Mouse (Mus musculus): ENCODE results near the gene Stoml3. TPM values are rescaled to one million over a fixed set of nuclear protein-coding genes. Genes with fewer than 3 reads are reported as not detected.

Stoml3 gene
- polyA plus RNA-seq (2021), result 0.06 TPM

GRCm38 (mm10) chr3:53488353-53488752 lies at the start of gene Stoml3:
TSS of gene Stoml3 (plus strand) at chr3:53488653.
- H3K27me3 ChIP-seq, result peaks cover 19% of the 10 kb centered on the region
- ChIA-PET CTCF (no interaction called here), POLR2A (no interaction called here)
- TF ChIP-seq CTCF (IDR thresholded peaks at IDR 0.05), result no peak
- DNase-seq (ENCODE audit: low read depth, low spot score) (no peak), ATAC-seq (no peak)
- in situ Hi-C loops (cut with MboI; ENCODE audit: low pct_unique_long_range_greater_than_20kb), result no loop called here

GRCm38 (mm10) chr3:53445540-53445939 lies 42.9 kb upstream of the Stoml3 start:
- ATAC-seq (no peak), DNase-seq (ENCODE audit: low read depth, low spot score) (no peak)
- H3K27me3 ChIP-seq, result no peaks in the 10 kb centered on the region
- TF ChIP-seq CTCF (IDR thresholded peaks at IDR 0.05), result no peak
- CTCF ChIA-PET, result no interaction called here
- in situ Hi-C loops (cut with MboI; ENCODE audit: low pct_unique_long_range_greater_than_20kb), result loop anchor here (5.0 kb wide), 3 partner anchors 118 to 1188 kb away; no protein-coding TSS in a partner anchor
- POLR2A ChIA-PET, result no interaction called here

DNA sequence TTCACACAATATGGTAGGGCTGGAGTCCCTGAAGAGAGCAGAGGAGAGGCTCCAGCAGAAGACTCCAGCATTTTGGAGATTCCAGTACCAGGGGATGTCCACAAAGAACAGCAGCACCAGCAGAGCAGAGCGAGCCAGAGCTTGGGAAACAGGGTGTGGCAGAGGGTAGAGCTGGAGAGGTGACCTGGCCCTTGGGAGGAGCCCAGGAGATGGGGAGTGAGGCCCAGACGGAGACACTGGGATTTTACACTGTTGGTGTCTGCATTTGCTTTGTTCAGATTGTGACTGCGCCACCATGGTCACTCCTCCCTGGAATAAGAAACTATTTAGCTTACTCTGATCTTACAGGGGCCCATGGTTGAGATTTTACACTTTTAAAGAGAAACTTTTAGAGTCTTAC lies 41.7 kb upstream of the Stoml3 start:
- in situ Hi-C loops (cut with MboI; ENCODE audit: low pct_unique_long_range_greater_than_20kb), result loop anchor here (5.0 kb wide), 3 partner anchors 120 to 1190 kb away; no protein-coding TSS in a partner anchor
- POLR2A ChIA-PET, result no interaction called here
- DNase-seq (ENCODE audit: low read depth, low spot score), result no peak
- ATAC-seq, result no peak
- CTCF ChIA-PET, result interaction anchor here (0.7 to 4.0 kb wide), 7 partner anchors 114 to 429 kb away, joined by 3 to 33 read pairs (median 5); partner anchors contain the start of gene Lhfp
- H3K27me3 ChIP-seq, result no peaks in the 10 kb centered on the region
- no peak for TF ChIP-seq CTCF (IDR thresholded peaks at IDR 0.05)

DNA sequence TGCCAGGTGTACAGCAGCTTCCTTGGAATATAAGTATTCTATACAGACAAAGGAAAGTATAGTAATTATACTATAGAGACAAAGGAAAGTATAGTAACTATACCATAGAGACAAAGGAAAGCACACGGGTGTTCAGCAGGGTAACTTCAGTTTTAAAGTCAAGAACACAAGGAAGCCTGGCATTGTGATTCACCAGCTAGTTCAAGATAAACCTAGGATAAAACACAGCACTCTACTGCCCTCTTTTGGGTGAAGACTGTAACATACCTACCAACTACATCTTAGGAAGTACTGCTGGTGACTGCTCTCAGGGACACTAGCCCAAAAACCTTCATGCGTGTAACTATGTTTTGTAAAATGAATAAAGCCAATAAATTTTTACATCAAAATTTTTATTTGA lies 40.2 kb upstream of the Stoml3 start:
- peak; percentile 85 for TF ChIP-seq CTCF (IDR thresholded peaks at IDR 0.05)
- DNase-seq (ENCODE audit: low read depth, low spot score) (peak; percentile 82), ATAC-seq (peak; percentile 84)
- H3K27me3 ChIP-seq, result no peaks in the 10 kb centered on the region
- in situ Hi-C loops (cut with MboI; ENCODE audit: low pct_unique_long_range_greater_than_20kb), result loop anchor here (5.0 kb wide), 3 partner anchors 121 to 1191 kb away; no protein-coding TSS in a partner anchor
- ChIA-PET CTCF (interaction anchor here (0.7 to 4.0 kb wide), 32 partner anchors 10 to 451 kb away, joined by 3 to 33 read pairs (median 4); partner anchors contain the start of genes Cog6, Lhfp, Nhlrc3 and Proser1), POLR2A (interaction anchor here (1.0 kb wide), 1 partner anchor 407 kb away, joined by 3 read pairs; the partner anchor contains the start of gene Lhfp)

GRCm38 (mm10) chr3:53450666-53451065 lies 37.8 kb upstream of the Stoml3 start:
- ChIA-PET CTCF (interaction anchor here (1.0 to 1.2 kb wide), 2 partner anchors 42 to 419 kb away, joined by 3 read pairs; no protein-coding TSS in a partner anchor), POLR2A (no interaction called here)
- in situ Hi-C loops (cut with MboI; ENCODE audit: low pct_unique_long_range_greater_than_20kb), result no loop called here
- TF ChIP-seq CTCF (IDR thresholded peaks at IDR 0.05), result no peak
- DNase-seq (ENCODE audit: low read depth, low spot score) (no peak), ATAC-seq (no peak)
- no peaks in the 10 kb centered on the region for H3K27me3 ChIP-seq

DNA sequence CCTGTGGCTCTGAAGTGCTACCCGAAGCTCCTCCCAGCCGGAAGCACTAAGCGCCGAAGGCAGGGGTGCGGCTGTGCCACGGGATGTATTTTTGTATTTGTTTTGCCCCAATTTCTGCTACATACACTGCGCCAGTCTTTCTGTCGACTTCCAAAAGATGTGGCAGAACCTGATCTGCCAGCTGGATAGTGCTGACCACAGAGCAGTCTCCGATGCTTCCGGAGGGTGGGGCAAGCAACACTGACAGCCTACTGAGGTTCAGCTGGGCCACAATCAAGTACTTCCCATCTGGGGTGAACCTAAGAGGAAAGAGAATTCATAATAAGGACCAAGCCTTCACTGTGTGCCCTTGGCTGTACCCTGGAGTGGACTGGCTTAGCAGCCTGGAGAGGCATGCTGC lies 36.1 kb upstream of the Stoml3 start:
- no peak for ATAC-seq
- DNase-seq (ENCODE audit: low read depth, low spot score), result no peak
- ChIA-PET CTCF (interaction anchor here (0.8 kb wide), 1 partner anchor 423 kb away, joined by 3 read pairs; no protein-coding TSS in a partner anchor), POLR2A (no interaction called here)
- no peaks in the 10 kb centered on the region for H3K27me3 ChIP-seq
- no peak for TF ChIP-seq CTCF (IDR thresholded peaks at IDR 0.05)
- in situ Hi-C loops (cut with MboI; ENCODE audit: low pct_unique_long_range_greater_than_20kb), result no loop called here

DNA sequence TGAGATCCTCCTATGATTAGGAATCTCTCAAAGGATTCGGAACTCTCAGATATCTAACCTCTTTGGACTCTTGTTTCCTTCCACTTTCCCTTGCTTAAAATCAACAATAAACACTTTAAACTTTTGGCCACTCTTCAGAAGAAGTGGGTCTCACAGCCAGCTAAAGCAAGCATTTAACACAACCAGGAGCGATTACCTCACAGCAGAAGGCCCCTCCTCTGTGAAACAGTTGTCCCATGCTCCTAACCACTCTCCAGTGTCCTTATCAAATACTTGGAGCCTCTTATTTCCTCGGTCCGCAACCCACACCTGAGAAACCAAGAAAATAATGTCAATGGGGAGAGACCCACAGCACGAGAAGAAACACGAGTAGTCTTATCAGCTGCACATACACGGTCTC lies 35.1 kb upstream of the Stoml3 start:
- CTCF ChIA-PET, result interaction anchor here (1.5 kb wide), 1 partner anchor 424 kb away, joined by 3 read pairs; no protein-coding TSS in a partner anchor
- DNase-seq (ENCODE audit: low read depth, low spot score) (no peak), ATAC-seq (no peak)
- in situ Hi-C loops (cut with MboI; ENCODE audit: low pct_unique_long_range_greater_than_20kb), result no loop called here
- no peak for TF ChIP-seq CTCF (IDR thresholded peaks at IDR 0.05)
- POLR2A ChIA-PET, result no interaction called here
- H3K27me3 ChIP-seq, result no peaks in the 10 kb centered on the region

- no peak for DNase-seq (ENCODE audit: low read depth, low spot score)
- H3K27me3 ChIP-seq, result no peaks in the 10 kb centered on the region
- ChIA-PET CTCF (interaction anchor here (1.5 kb wide), 1 partner anchor 425 kb away, joined by 3 read pairs; no protein-coding TSS in a partner anchor), POLR2A (no interaction called here)
- TF ChIP-seq CTCF (IDR thresholded peaks at IDR 0.05), result no peak
- no peak for ATAC-seq
- in situ Hi-C loops (cut with MboI; ENCODE audit: low pct_unique_long_range_greater_than_20kb), result no loop called here
These were observed 34.4 kb upstream of the Stoml3 start for GRCm38 (mm10) chr3:53454005-53454404.

- ChIA-PET CTCF (interaction anchor here (1.5 kb wide), 1 partner anchor 425 kb away, joined by 3 read pairs; no protein-coding TSS in a partner anchor), POLR2A (no interaction called here)
- ATAC-seq, result no peak
- in situ Hi-C loops (cut with MboI; ENCODE audit: low pct_unique_long_range_greater_than_20kb), result no loop called here
- no peak for TF ChIP-seq CTCF (IDR thresholded peaks at IDR 0.05)
- H3K27me3 ChIP-seq, result no peaks in the 10 kb centered on the region
- DNase-seq (ENCODE audit: low read depth, low spot score), result no peak
These were observed 33.9 kb upstream of the Stoml3 start for GRCm38 (mm10) chr3:53454561-53454960.

- ATAC-seq (no peak), DNase-seq (ENCODE audit: low read depth, low spot score) (no peak)
- ChIA-PET POLR2A (no interaction called here), CTCF (interaction anchor here (1.5 kb wide), 1 partner anchor 426 kb away, joined by 3 read pairs; no protein-coding TSS in a partner anchor)
- no peak for TF ChIP-seq CTCF (IDR thresholded peaks at IDR 0.05)
- in situ Hi-C loops (cut with MboI; ENCODE audit: low pct_unique_long_range_greater_than_20kb), result no loop called here
- H3K27me3 ChIP-seq, result no peaks in the 10 kb centered on the region
These were observed 33.5 kb upstream of the Stoml3 start for GRCm38 (mm10) chr3:53454984-53455383.

GRCm38 (mm10) chr3:53457750-53458149 lies 30.7 kb upstream of the Stoml3 start:
- no peak for DNase-seq (ENCODE audit: low read depth, low spot score)
- CTCF ChIA-PET, result interaction anchor here (1.1 to 1.3 kb wide), 2 partner anchors 9 to 425 kb away, joined by 3 to 8 read pairs; no protein-coding TSS in a partner anchor
- in situ Hi-C loops (cut with MboI; ENCODE audit: low pct_unique_long_range_greater_than_20kb), result no loop called here
- no peak for ATAC-seq
- POLR2A ChIA-PET, result interaction anchor here (1.1 kb wide), 1 partner anchor 12 kb away, joined by 3 read pairs; no protein-coding TSS in a partner anchor
- no peaks in the 10 kb centered on the region for H3K27me3 ChIP-seq
- no peak for TF ChIP-seq CTCF (IDR thresholded peaks at IDR 0.05)
